Mouse (Mus musculus) liver, adult 2 months (tissue): ENCODE data around the gene Hadh.

Source experiments
- CTCF ChIP-seq: fragments of 200-500 bp; IDR thresholded peaks from 2 replicates; pipeline ENCODE4 v1.5.1; 2011; ENCODE audit warnings: low read depth, low read length, control low read depth
- POLR2A ChIP-seq: fragments of 200-500 bp; IDR thresholded peaks from 2 replicates; pipeline ENCODE4 v1.6.1; 2011; ENCODE audit warnings: low read length, control low read depth; ENCODE audit not compliant: insufficient read depth; ENCODE audit errors: extremely low read depth

DNA sequence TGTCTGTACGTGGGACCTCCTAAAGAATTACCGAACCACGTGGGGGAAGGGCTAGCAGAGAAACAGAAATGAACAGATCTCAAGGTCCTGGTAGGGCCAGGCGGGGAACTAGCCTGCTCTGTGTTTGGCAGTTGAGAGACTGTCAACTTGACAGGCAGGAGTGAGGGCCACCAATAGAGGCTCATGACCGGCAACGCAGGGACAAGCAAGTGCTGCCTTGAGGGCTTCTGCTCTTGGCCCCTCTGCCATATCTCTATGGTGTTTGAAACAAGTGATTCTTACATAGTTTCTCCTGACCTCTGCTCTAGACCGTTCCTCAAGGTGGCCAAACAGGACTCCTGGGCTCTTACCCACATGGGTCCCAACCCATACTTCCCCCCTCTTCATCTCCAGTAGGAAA lies 20.3 kb downstream of the Hadh start:
- TF ChIP-seq POLR2A = no peak
- no peak for TF ChIP-seq CTCF
